Mouse (Mus musculus) olfactory bulb, adult 2 months (tissue): ENCODE results near the gene Nup62.

ENCODE experiments used
- CTCF ChIP-seq: fragments of 200-500 bp; IDR thresholded peaks from 2 replicates; pipeline ENCODE4 v1.5.1; 2012; ENCODE audit warnings: low read depth, mild to moderate bottlenecking, low read length, moderate library complexity; ENCODE audit not compliant: insufficient read depth
- POLR2A ChIP-seq: fragments of 200-500 bp; IDR thresholded peaks from 2 replicates; pipeline ENCODE4 v1.6.1; 2012; ENCODE audit warnings: mild to moderate bottlenecking, low read depth, low read length, moderate library complexity; ENCODE audit not compliant: insufficient read depth

DNA sequence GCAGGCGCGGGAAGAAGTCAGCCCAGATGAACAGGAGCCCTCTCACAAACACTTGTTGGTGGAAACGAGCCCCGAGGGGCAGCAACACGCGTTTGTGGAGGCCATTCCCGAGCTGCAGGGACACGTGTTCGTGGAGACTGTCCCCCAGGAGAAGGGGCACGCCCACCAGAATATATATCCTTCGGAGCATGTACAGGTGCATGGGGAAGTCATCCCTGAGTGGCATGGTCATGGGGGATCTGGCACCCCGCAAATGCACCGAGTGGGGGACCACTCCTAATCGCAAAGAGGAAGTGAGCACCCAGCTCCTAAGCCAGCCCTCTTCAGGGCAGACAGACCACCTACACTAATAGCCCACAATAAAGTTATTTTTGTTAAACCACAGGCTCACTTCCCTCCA is 24.5 kb downstream of the Nup62 start:
- TF ChIP-seq POLR2A (no peak), CTCF (no peak)
